In the genomic region with DNA sequence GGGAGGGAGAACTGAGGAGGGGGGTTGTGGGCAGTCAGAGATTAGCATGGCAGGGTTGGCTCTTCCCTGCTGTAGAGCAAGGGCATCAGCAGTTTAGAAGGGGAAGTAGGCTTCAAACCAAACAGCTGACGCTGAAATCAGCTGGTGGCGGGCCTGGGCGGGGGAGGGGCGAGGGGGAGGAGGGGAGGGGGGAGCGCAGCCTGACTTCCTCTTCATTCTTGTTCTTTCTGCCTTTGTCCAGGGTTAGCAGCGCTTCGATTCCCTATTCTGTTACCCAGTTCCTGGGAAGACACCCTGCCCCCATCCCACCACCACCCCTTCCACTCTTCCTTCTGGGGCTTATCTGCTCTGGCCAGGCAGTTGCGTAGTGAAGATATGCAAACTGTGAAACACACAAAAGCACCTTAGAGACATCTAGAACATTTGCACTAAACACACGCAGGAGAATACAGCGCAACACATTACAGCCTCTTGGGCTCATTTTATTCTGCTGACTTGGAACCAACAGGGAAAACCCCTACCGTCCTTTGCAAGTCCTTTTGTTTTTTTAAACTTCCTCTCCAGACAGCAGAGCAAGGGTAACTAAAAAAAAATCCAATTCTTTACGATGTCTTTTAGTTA, we compare ENCODE assay signal across 8 mouse cellular contexts.
DNase-seq lines count a peak whose midpoint lies in the region; ATAC-seq and TF ChIP-seq lines count a peak whose summit lies in the region.

No protein-coding gene starts in this region.

- H3K36me3 ChIP-seq in embryonic facial prominence, embryonic 12.5 days = no peaks in the 10 kb centered on the region
- no peaks in the 10 kb centered on the region for H3K36me3 ChIP-seq in limb, embryonic 12.5 days
- H3K36me3 ChIP-seq in midbrain, embryonic 11.5 days (ENCODE audit: control insufficient read depth, insufficient read depth, low read length) = no peaks in the 10 kb centered on the region
- H3K36me3 ChIP-seq in stomach, embryonic 14.5 days (ENCODE audit: control insufficient read depth, insufficient read depth, low read length) = no peaks in the 10 kb centered on the region

- H3K27me3 ChIP-seq in embryonic facial prominence, embryonic 12.5 days = no peaks in the 10 kb centered on the region
- H3K27me3 ChIP-seq in limb, embryonic 12.5 days = no peaks in the 10 kb centered on the region
- H3K27me3 ChIP-seq in midbrain, embryonic 11.5 days (ENCODE audit: control insufficient read depth, insufficient read depth, low read length) = no peaks in the 10 kb centered on the region
- no peaks in the 10 kb centered on the region for H3K27me3 ChIP-seq in stomach, embryonic 14.5 days (ENCODE audit: control insufficient read depth, insufficient read depth, low read length)

- H3K27ac ChIP-seq in left cerebral cortex, adult 2 months = no peak overlapping the region
- H3K27ac ChIP-seq in embryonic facial prominence, embryonic 12.5 days = no peak overlapping the region
- 0 out of 2 replicates have a peak overlapping the region, but pooled peaks have one; percentile 32 for H3K27ac ChIP-seq in limb, embryonic 12.5 days
- H3K27ac ChIP-seq in midbrain, embryonic 11.5 days (ENCODE audit: low read depth, low read length) = peak overlapping the region; percentile 60
- H3K27ac ChIP-seq in stomach, embryonic 14.5 days (ENCODE audit: low read length) = no peak overlapping the region; the same call in 1 of the 2 replicates

- no peak overlapping the region for H3K9ac ChIP-seq in embryonic facial prominence, embryonic 12.5 days
- no peak overlapping the region for H3K9ac ChIP-seq in limb, embryonic 12.5 days (replicated peaks)
- no peak overlapping the region; the same call in 1 of the 2 replicates for H3K9ac ChIP-seq in midbrain, embryonic 11.5 days (ENCODE audit: low read length)
- no peak overlapping the region for H3K9ac ChIP-seq in stomach, embryonic 14.5 days (replicated peaks; ENCODE audit: low read depth, low read length)

- H3K4me2 ChIP-seq in embryonic facial prominence, embryonic 12.5 days (replicated peaks) = peak overlapping the region; percentile 40
- peak overlapping the region; percentile 41 for H3K4me2 ChIP-seq in limb, embryonic 12.5 days
- H3K4me2 ChIP-seq in midbrain, embryonic 11.5 days = peak overlapping the region; percentile 18; the same call in 1 of the 2 replicates
- H3K4me2 ChIP-seq in stomach, embryonic 14.5 days (replicated peaks; ENCODE audit: low read depth, low read length) = peak overlapping the region; percentile 41

- peak; percentile 17 to 40 for DNase-seq in left cerebral cortex, postnatal 25 days (ENCODE audit: low spot score in 2 of 2)
- DNase-seq in left cerebral cortex, adult 2 months (ENCODE audit: extremely low spot score in 1 of 2, low spot score in 2 of 2) = no peak
- peak; percentile 34 to 44 for DNase-seq in heart, postnatal 14 days
- DNase-seq in midbrain, embryonic 11.5 days (ENCODE audit: low spot score, missing footprints) = peak; percentile 93

- no peak overlapping the region for H3K4me3 ChIP-seq in left cerebral cortex, adult 2 months
- no peak overlapping the region for H3K4me3 ChIP-seq in embryonic facial prominence, embryonic 12.5 days
- 0 out of 2 replicates have a peak overlapping the region, but pooled peaks have one; percentile 3 for H3K4me3 ChIP-seq in limb, embryonic 12.5 days (replicated peaks)
- no peak overlapping the region for H3K4me3 ChIP-seq in midbrain, embryonic 11.5 days (ENCODE audit: low read depth, low read length)
- no peak overlapping the region for H3K4me3 ChIP-seq in stomach, embryonic 14.5 days (ENCODE audit: low read depth, low read length)

- 0 out of 2 replicates have a peak, but pooled peaks have one; percentile 54 for ATAC-seq in embryonic facial prominence, embryonic 12.5 days (ENCODE audit: insufficient number of reproducible peaks, insufficient read depth, low FRiP score, low TSS enrichment)
- peak; percentile 75; the same call in 1 of the 2 replicates for ATAC-seq in limb, embryonic 12.5 days (ENCODE audit: insufficient number of reproducible peaks, insufficient read depth, low FRiP score, low TSS enrichment, low read depth)
- ATAC-seq in midbrain, embryonic 11.5 days (ENCODE audit: low FRiP score) = peak; percentile 92
- ATAC-seq in stomach, embryonic 14.5 days (ENCODE audit: insufficient number of reproducible peaks, insufficient read depth, low FRiP score, low read depth) = peak; percentile 83
- no peak for ATAC-seq in frontal cortex, adult (ENCODE audit: low TSS enrichment)

- no peaks in the 10 kb centered on the region for H3K9me3 ChIP-seq in embryonic facial prominence, embryonic 12.5 days
- no peaks in the 10 kb centered on the region for H3K9me3 ChIP-seq in limb, embryonic 12.5 days
- no peaks in the 10 kb centered on the region for H3K9me3 ChIP-seq in midbrain, embryonic 11.5 days (ENCODE audit: control insufficient read depth, low read length)
- no peaks in the 10 kb centered on the region for H3K9me3 ChIP-seq in stomach, embryonic 14.5 days (ENCODE audit: control insufficient read depth, low read depth, low read length)

- 22% methylated on average over 8 of the region's 12 CpGs for WGBS in embryonic facial prominence, embryonic 12.5 days
- 27% methylated on average over 9 of the region's 12 CpGs for WGBS in limb, embryonic 12.5 days
- WGBS in midbrain, embryonic 11.5 days = 17% methylated on average over 9 of the region's 12 CpGs
- 14% methylated on average over 11 of the region's 12 CpGs for WGBS in stomach, embryonic 14.5 days

- intact Hi-C loops in left cerebral cortex, postnatal 25 days (cut with DNase I) = loop anchor here (1.0 kb wide), 1 partner anchor 94 kb away; a partner anchor contains a TSS
- intact Hi-C loops in left cerebral cortex, adult 2 months (cut with DNase I) = no loop called here
- intact Hi-C loops in heart, postnatal 14 days (cut with DNase I) = no loop called here

- peaks cover 6% of the 10 kb centered on the region; the same call in 1 of the 2 replicates for H3K4me1 ChIP-seq in embryonic facial prominence, embryonic 12.5 days
- H3K4me1 ChIP-seq in limb, embryonic 12.5 days (replicated peaks) = peaks cover 8% of the 10 kb centered on the region
- 0 out of 2 replicates have a peak, but pooled peaks cover 2% of the 10 kb centered on the region for H3K4me1 ChIP-seq in midbrain, embryonic 11.5 days (ENCODE audit: control insufficient read depth, insufficient read depth, low read length)
- H3K4me1 ChIP-seq in stomach, embryonic 14.5 days (ENCODE audit: control insufficient read depth, insufficient read depth, low read length) = no peaks in the 10 kb centered on the region

- TF ChIP-seq CTCF in left cerebral cortex, adult 2 months (IDR thresholded peaks at IDR 0.05) = no peak

Comparison
In these comparisons a context has a peak if more than half of its experiments do, and no peak if none do; other contexts are left out.
1. DNase-seq: peak in left cerebral cortex, postnatal 25 days (2 of 2), heart, postnatal 14 days (2 of 2) and midbrain, embryonic 11.5 days (single experiment); none in left cerebral cortex, adult 2 months (0 of 2).
2. H3K27ac ChIP-seq: peak in limb, embryonic 12.5 days (single experiment) and midbrain, embryonic 11.5 days (single experiment); none in left cerebral cortex, adult 2 months (single experiment), embryonic facial prominence, embryonic 12.5 days (single experiment) and stomach, embryonic 14.5 days (single experiment).
3. Peak in every context shown above with its lines, with median percentiles within 50 percentile points of each other: H3K4me2 ChIP-seq.